Mouse (Mus musculus) lung, postnatal 4 days (tissue): ENCODE results near the gene Cbr1.

ENCODE experiments used
- DNase-seq, 2 experiments: peaks; one replicate each; pipeline ENCODE4 v3.0.0; 2021

Gene Cbr1

GRCm38 (mm10) chr16:93605553-93605952 lies at the start of gene Cbr1:
TSS of gene Cbr1 (plus strand) at chr16:93605853.
- DNase-seq: no peak

GRCm38 (mm10) chr16:93557646-93558045 lies 48.0 kb upstream of the Cbr1 start:
- peak; percentile 60 to 76 for DNase-seq

DNA sequence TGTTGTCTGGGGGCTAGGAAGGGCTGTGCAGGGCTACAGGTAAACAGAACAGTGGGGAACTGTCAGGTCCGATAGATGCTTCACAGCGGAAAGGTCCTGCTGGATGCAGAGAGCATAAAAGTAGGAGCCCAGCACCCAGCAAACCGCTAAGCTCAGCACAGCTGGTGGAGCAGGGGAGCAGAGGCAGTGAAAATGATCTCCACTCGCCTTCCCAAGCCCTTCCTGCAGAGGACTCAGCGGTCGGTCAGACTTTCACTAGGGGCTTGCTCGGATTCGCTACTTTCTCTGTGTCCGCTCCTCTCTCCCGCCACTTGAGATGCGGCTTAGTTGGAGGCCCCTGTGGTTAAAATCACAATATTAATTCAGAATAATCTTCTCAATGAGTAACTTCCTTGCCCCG lies 47.2 kb upstream of the Cbr1 start:
- no peak for DNase-seq

DNA sequence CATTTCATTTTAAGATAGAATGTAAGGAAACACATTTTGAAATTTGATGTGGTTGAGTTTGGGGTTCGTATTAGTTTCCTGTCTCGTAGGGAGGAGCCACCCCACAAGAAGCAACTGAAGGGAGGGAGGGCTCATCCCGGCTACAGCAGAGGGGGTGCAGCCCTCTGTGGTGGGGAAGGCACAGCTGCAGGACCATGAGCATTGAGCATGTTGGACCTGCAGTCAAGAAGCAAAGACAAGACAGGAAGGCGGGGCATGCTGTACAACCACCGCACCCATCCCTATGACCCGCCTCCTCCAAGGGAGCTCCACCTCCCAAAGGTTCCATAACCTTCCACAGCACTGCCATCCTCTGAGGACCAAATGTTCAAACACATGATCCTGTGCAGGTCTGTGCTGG lies 33.3 kb upstream of the Cbr1 start:
- no peak for DNase-seq

DNA sequence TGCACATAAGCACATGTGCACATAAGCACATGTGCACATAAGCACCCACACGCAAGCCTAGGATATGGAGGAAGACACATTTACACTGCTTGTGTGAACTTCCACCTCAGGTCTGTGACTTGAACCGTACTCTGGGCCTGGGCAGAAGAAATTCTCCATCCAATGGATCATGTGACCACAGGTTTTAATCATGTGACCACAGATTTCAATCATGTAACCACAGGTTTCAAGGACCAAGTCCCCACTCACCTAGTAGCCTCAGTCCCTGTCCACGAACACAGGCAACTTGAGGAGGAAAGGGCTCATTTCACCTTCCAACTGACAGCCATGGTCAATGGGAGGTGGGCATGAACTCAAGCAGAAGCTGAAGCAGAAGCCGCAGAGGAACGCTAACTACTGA lies 32.2 kb upstream of the Cbr1 start:
- no peak for DNase-seq

GRCm38 (mm10) chr16:93574521-93575191 lies 31.0 kb upstream of the Cbr1 start:
- no peak for DNase-seq

DNA sequence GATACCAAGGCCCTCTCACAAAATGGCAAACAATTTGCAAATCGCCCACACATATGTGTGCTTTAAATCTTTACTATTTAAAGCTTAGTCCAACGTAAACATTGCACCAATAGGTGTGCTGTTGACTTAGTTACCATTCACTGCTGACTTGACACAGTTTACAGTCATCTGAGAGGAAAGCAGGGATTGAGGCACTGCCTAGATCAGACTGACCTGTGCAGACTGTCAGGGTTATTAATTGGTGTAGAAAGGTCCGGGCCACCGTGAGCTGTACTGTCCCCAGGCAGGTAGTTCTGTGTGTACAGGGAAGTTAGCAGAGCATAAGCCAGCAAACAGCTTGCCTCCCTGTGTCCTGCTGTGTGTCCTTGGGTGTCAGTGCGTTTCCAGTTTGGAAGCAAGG lies 30.1 kb upstream of the Cbr1 start:
- DNase-seq: no peak

- DNase-seq: peak; percentile 69 to 85
Measured at GRCm38 (mm10) chr16:93576412-93577082, 29.1 kb upstream of the Cbr1 start.

DNA sequence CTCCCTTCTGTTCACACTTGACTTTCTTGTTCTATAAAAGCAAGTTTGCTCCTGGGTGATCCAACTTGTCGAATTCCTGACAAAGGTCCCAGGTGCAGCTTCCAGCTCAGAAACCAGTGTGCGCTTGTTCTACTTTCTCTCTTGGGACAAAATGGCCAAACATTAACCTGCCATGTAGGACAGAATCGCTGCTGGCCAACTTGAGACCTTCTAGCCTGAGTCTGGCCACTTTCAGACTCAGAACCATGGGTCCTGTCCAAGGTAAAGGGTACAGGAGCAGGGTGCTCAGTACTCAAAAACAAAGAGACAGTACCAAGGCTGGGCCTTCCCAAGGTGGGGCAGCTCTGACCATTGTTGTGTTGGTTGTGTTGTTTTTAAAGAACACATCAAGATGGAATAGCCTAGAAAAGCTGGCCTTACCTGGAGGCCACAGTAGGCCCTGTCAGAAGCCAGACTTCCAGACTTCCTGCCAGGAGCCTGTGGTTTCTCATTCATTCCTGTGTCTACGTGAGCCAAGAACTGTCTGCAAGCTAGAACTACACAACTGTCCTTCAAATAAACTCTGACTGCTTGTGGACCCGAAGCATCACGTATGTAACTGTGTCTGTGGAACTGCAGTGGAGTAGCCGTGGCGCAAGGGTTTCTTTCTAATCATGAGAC lies 27.2 kb upstream of the Cbr1 start:
- no peak for DNase-seq

- peak; percentile 51 to 89 for DNase-seq
Measured at GRCm38 (mm10) chr16:93581125-93581524, 24.5 kb upstream of the Cbr1 start.

DNA sequence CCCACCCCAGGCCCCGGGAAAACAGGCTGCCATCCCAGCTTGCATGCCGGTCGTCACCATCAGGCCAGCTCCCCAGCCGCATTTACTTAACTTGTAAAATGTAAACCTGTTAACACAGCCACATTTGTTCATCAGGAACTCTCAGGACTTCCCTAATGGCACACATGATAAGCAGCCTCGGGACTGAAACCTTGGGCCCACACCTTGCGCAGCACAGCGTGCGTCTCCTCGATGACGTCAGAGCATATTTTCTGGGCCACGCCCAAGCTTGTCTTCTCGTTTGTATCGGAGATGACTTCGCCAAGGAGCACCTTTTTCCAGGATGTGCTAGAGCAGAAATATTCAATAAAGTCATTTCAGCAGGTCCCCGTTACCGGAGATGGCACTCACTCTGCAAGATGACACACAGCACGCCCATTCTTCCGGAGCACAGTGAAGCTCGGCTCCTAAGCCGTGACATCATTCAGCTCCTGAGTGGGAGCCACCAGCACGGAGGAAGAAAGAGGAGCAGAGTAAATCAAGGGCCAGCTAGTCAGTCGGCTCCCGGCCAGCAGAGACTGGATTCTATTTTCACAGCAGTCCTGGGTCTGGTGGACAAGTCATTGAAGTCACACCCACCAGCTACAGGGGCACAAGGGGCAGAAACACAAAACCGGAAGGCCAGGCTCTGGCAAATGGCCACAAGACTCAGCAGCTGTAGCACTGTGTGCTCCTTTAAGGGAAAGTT lies 20.5 kb upstream of the Cbr1 start:
- DNase-seq: peak; percentile 29 to 72

- no peak for DNase-seq
Measured at GRCm38 (mm10) chr16:93585703-93586205, 19.9 kb upstream of the Cbr1 start.

DNA sequence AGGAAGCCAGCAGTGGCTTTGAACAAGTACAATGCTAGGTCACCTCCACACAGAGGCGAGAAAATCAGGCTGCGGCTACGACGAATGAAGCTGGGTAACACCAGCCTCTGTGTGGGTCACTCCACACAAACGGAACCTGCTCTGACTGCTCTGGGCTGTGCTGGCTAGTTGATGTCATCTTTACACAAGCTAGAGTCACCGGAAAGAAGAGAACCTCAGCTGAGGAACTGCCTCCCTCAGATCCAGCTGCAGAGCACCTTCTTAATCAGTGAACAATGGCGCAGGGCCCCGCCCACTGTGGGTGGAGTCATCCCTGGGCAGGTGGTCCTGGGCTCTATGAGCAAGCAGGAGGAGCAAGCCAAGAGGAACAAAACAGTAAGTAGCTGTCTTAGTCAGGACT lies 19.3 kb upstream of the Cbr1 start:
- no peak for DNase-seq

DNA sequence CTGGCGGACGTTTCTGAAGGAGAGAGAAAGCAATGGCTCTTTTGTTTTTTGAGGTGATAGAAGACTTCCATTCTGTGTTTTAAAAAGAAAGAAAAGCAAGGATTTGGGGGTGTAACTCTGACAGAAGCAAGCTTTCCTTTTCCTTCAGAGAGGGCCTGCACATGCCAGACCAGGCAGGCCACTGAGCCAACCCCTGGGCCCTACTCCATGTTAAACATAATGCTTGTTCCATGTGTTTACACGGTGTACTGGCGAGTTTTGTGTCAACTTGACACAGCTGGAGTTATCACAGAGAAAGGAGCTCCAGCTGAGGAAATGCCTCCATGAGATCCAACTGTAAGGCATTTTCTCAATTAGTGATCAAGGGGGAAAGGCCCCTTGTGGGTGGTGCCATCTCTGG lies 17.4 kb upstream of the Cbr1 start:
- no peak for DNase-seq

DNA sequence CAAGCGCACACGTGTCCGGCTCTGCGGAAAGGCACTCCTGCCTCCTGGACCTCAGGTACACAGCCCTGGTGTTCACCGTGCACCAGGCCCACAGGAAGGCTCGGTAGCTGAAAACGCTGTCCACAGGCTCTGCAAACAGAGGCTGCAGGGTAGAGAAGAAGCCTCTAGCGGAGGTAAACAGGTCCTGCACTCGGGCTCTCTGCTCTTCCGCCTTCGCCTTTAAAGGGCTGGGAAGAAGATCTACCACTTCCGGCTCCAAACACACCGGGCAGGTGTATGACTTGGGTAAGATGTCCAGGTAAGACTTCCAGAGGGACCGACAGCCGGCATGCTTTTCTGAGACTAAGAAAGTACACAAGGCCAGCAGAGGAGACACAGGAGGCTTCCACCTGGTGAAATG lies 14.7 kb upstream of the Cbr1 start:
- no peak for DNase-seq

- DNase-seq: no peak
Measured at GRCm38 (mm10) chr16:93591450-93592430, 13.9 kb upstream of the Cbr1 start.

- no peak for DNase-seq
Measured at GRCm38 (mm10) chr16:93592711-93593110, 12.9 kb upstream of the Cbr1 start.

GRCm38 (mm10) chr16:93593406-93593805 lies 12.2 kb upstream of the Cbr1 start:
- DNase-seq: no peak

DNA sequence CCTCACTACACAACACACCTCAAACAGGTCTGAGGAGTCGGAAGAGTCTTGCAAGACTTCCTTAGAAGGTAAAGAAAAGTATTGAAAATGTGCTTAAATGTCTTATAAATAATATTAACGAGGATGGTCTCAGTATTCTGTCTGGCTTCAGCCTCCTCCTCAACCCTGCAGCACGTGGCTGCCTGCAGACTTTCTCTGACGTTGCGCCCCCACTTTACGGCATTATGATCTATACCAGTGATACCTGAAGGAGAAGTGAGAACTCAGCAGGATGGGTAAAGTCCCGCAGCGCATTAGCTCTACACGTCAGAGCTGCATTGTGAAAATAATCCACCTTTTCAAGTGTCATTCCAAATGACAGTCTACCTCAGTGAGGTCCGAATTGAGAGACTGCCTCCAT lies 11.2 kb upstream of the Cbr1 start:
- no peak for DNase-seq

- DNase-seq: no peak
Measured at GRCm38 (mm10) chr16:93595766-93596165, 9.9 kb upstream of the Cbr1 start.

GRCm38 (mm10) chr16:93596807-93597206 lies 8.8 kb upstream of the Cbr1 start:
- DNase-seq: no peak

GRCm38 (mm10) chr16:93597551-93597950 lies 8.1 kb upstream of the Cbr1 start:
- DNase-seq: no peak
